In genomic region chr13:38320354-38320753, GRCm38 (mm10) we compare ENCODE assay signal across 15 mouse cellular contexts. TPM values are rescaled to one million over a fixed set of nuclear protein-coding genes. Genes with fewer than 3 reads are reported as not detected.
DNase-seq lines count a peak whose midpoint lies in the region; ATAC-seq and TF ChIP-seq lines count a peak whose summit lies in the region.
"Had no signal": no experiment of that assay in that cellular context is flagged by ENCODE, and none has a peak within 500 bp of the region (broad histone marks: within the 10 kb centered on the region; RNA-seq: fewer than 3 reads in every experiment).

No protein-coding gene starts in this region.

- 0 out of 2 replicates have a peak, but pooled peaks cover 4% of the 10 kb centered on the region for H3K4me1 ChIP-seq in heart, postnatal 0 days (ENCODE audit: control insufficient read depth, insufficient read depth)
- H3K4me1 ChIP-seq in liver, postnatal 0 days (ENCODE audit: insufficient read depth) = 0 out of 2 replicates have a peak, but pooled peaks cover 3% of the 10 kb centered on the region
- H3K4me1 ChIP-seq: forebrain, embryonic 10.5 days had no signal

- ATAC-seq in heart, postnatal 0 days (ENCODE audit: insufficient read depth, low read depth) = no peak
- ATAC-seq in liver, postnatal 0 days = peak; percentile 82
- no peak for ATAC-seq in inflammation-experienced regulatory T-cells, adult 6 months
- no peak for ATAC-seq in CD4-positive, CD25-positive, alpha-beta regulatory T cell, adult 4 months

- H3K36me3 ChIP-seq in heart, postnatal 0 days (replicated peaks; ENCODE audit: control insufficient read depth, insufficient read depth, low read length) = no peaks in the 10 kb centered on the region
- no peaks in the 10 kb centered on the region for H3K36me3 ChIP-seq in liver, postnatal 0 days (replicated peaks; ENCODE audit: insufficient read depth, low read length)
- H3K36me3 ChIP-seq: forebrain, embryonic 10.5 days had no signal

- no peak overlapping the region for H3K9ac ChIP-seq in heart, postnatal 0 days (replicated peaks; ENCODE audit: low read depth, low read length)
- no peak overlapping the region for H3K9ac ChIP-seq in liver, postnatal 0 days (replicated peaks)

- DNase-seq in heart, postnatal 0 days (ENCODE audit: low spot score) = no peak
- no peak for DNase-seq in heart, postnatal 10 days
- DNase-seq in right cerebral cortex, adult 18-20 months = peak; percentile 25
- no peak for DNase-seq in right cerebral cortex, postnatal 36 days (ENCODE audit: low spot score in 2 of 2)
- DNase-seq in brain, embryonic 14.5 days (ENCODE audit: low read depth) = peak; percentile 46
- peak; percentile 26 for DNase-seq in liver, postnatal 0 days
- DNase-seq: cerebellum, postnatal 14 days; gastrocnemius, postnatal 36 days; kidney, postnatal 14 days; spleen, adult 18-20 months; thymus, postnatal 14 days had no signal

- intact Hi-C loops in heart, postnatal 10 days (cut with DNase I) = no loop called here

- TF ChIP-seq POLR2A in brain, embryonic 14.5 days (IDR thresholded peaks at IDR 0.05; ENCODE audit: borderline replicate concordance, extremely low read depth, insufficient read depth, insufficient read length, poor library complexity, severe bottlenecking) = no peak

- no peaks in the 10 kb centered on the region for H3K27me3 ChIP-seq in heart, postnatal 0 days (ENCODE audit: control insufficient read depth, insufficient read depth, low read length)
- H3K27me3 ChIP-seq in liver, postnatal 0 days (ENCODE audit: insufficient read depth, low read length) = no peaks in the 10 kb centered on the region

- H3K4me3 ChIP-seq in heart, postnatal 0 days (ENCODE audit: low read depth, low read length) = no peak overlapping the region
- H3K4me3 ChIP-seq in liver, postnatal 0 days (ENCODE audit: low read depth, low read length) = no peak overlapping the region
- H3K4me3 ChIP-seq: forebrain, embryonic 10.5 days; left cerebral cortex, adult 2 months had no signal

- no peak for TF ChIP-seq CTCF in heart, postnatal 0 days (IDR thresholded peaks at IDR 0.05; ENCODE audit: low read depth)
- no peak for TF ChIP-seq CTCF in brain, embryonic 14.5 days (IDR thresholded peaks at IDR 0.05; ENCODE audit: borderline replicate concordance, extremely low read depth, insufficient read depth, insufficient read length)
- TF ChIP-seq CTCF in liver, postnatal 0 days (IDR thresholded peaks at IDR 0.05; ENCODE audit: low read depth) = no peak

- WGBS in heart, postnatal 0 days = 23% methylated on average over 10 of the region's 10 CpGs
- WGBS in liver, postnatal 0 days (ENCODE audit: insufficient replicate concordance) = 47% methylated on average over 10 of the region's 10 CpGs

- H3K4me2 ChIP-seq in heart, postnatal 0 days (ENCODE audit: low read depth, low read length) = peak overlapping the region; percentile 44
- no peak overlapping the region; the same call in 1 of the 2 replicates for H3K4me2 ChIP-seq in liver, postnatal 0 days (ENCODE audit: low read depth, low read length)

- H3K9me3 ChIP-seq in heart, postnatal 0 days (replicated peaks; ENCODE audit: control insufficient read depth, low read length) = no peaks in the 10 kb centered on the region
- no peaks in the 10 kb centered on the region for H3K9me3 ChIP-seq in liver, postnatal 0 days (ENCODE audit: low read length)
- H3K9me3 ChIP-seq: forebrain, embryonic 10.5 days had no signal

- TF ChIP-seq EP300 in heart, postnatal 0 days (IDR thresholded peaks at IDR 0.05; ENCODE audit: low read depth) = no peak
- no peak for TF ChIP-seq EP300 in liver, postnatal 0 days (IDR thresholded peaks at IDR 0.05; ENCODE audit: low read depth)

- no peak overlapping the region for H3K27ac ChIP-seq in heart, postnatal 0 days (ENCODE audit: low read depth)
- no peak overlapping the region for H3K27ac ChIP-seq in liver, postnatal 0 days (ENCODE audit: low read depth)
- H3K27ac ChIP-seq: forebrain, embryonic 10.5 days; left cerebral cortex, adult 2 months had no signal

RNA-seq across cellular contexts. Expression of gene Bmp6, which starts 24.6 kb away (rescaled TPM):
- total RNA-seq in heart, postnatal 0 days (2014; rRNA removed; ENCODE audit: low replicate concordance) = 15.6 and 19.2 TPM in 2 replicates
- polyA plus RNA-seq in heart, postnatal 0 days (2015; fragmentation: Nextera tagmentation; extraction: Ambion mirVana) = 1.8 and 2.0 TPM in 2 replicates
- total RNA-seq in heart, postnatal 10 days (2021) = 10 to 100 TPM; 18.8 to 20.3 TPM
- 8.2 and 12.8 TPM in 2 replicates for polyA plus RNA-seq in brain, embryonic 14.5 days (2012; rRNA removed)
- polyA plus RNA-seq in liver, postnatal 0 days (2015; fragmentation: Nextera tagmentation; extraction: Ambion mirVana) = 0.31 and 0.33 TPM in 2 replicates
- not detected for polyA plus RNA-seq in inflammation-experienced regulatory T-cells, adult 6 months (2017; shearing (Covaris generic))
- polyA plus RNA-seq in CD4-positive, CD25-positive, alpha-beta regulatory T cell, adult 4 months (2017; shearing (Covaris generic)) = not detected

Comparison
In these comparisons a context has a peak if more than half of its experiments do, and no peak if none do; other contexts are left out.
1. DNase-seq: peak in right cerebral cortex, adult 18-20 months (single experiment), brain, embryonic 14.5 days (single experiment) and liver, postnatal 0 days (single experiment); none in heart, postnatal 0 days (single experiment), heart, postnatal 10 days (0 of 2) and right cerebral cortex, postnatal 36 days (0 of 2).